Mouse (Mus musculus) kidney, embryonic 16.5 days (tissue): ENCODE measurements around the gene Asb3. TPM values are rescaled to one million over a fixed set of nuclear protein-coding genes. Genes with fewer than 3 reads are reported as not detected.

Experiments
- ATAC-seq: fragments of 200-750 bp; cut with Nextera tagmentation; 2 replicates; pipeline ENCODE4 v1.8.0; 2017; ENCODE audit warnings: moderate TSS enrichment; ENCODE audit not compliant: low FRiP score, low TSS enrichment
- H3K27ac ChIP-seq: fragments of 300-500 bp; sonication (generic); 2 replicates; pipeline ENCODE4 v1.5.1; 2014; ENCODE audit warnings: low read length
- H3K27me3 ChIP-seq: fragments of 300-500 bp; sonication (generic); 2 replicates; pipeline ENCODE4 v1.6.1; 2014; ENCODE audit warnings: low read length, control low read depth, mixed read lengths; ENCODE audit not compliant: insufficient read depth
- H3K36me3 ChIP-seq: fragments of 300-500 bp; sonication (generic); 2 replicates; pipeline ENCODE4 v1.6.1; 2014; ENCODE audit warnings: low read length, control low read depth, mixed read lengths; ENCODE audit not compliant: insufficient read depth
- H3K4me1 ChIP-seq: fragments of 300-500 bp; sonication (generic); 2 replicates; pipeline ENCODE4 v1.6.1; 2014; ENCODE audit warnings: low read length, control low read depth, mixed read lengths; ENCODE audit not compliant: insufficient read depth
- H3K4me2 ChIP-seq: fragments of 300-500 bp; sonication (generic); replicated peaks from 2 replicates; pipeline ENCODE4 v1.6.1; 2014; ENCODE audit warnings: low read depth, low read length
- H3K4me3 ChIP-seq: fragments of 300-500 bp; sonication (generic); 2 replicates; pipeline ENCODE4 v1.5.1; 2014; ENCODE audit warnings: mild to moderate bottlenecking, low read length
- H3K9ac ChIP-seq: fragments of 300-500 bp; sonication (generic); replicated peaks from 2 replicates; pipeline ENCODE4 v1.6.1; 2014; ENCODE audit warnings: low read length
- H3K9me3 ChIP-seq: fragments of 300-500 bp; sonication (generic); 2 replicates; pipeline ENCODE4 v1.6.1; 2016; ENCODE audit warnings: low read length, control low read depth
- WGBS: fragments of 180-500 bp; shearing (Covaris S2); extraction: QIAGEN DNeasy Blood & Tissue Kit; methylation state at CpG from one replicate; pipeline ENCODE4 v1.1.7; 2014; 5-methylcytosine and 5-hydroxymethylcytosine counted together
- polyA plus RNA-seq: library from polyadenylated mRNA; unstranded; fragments of >200 nt; fragmentation: Nextera tagmentation; extraction: Ambion mirVana; gene quantifications from 2 replicates; pipeline ENCODE4 v1.2.1, GENCODE M21; 2015

Gene Asb3
- polyA plus RNA-seq, 1 experiment from 2014 or later = 28.5 TPM

- Histone ChIP-seq H3K27me3 (no peaks in the 10 kb centered on the region), H3K9me3 (no peaks in the 10 kb centered on the region), H3K4me2 (no peak overlapping the region), H3K9ac (no peak overlapping the region), H3K27ac (no peak overlapping the region), H3K4me1 (no peaks in the 10 kb centered on the region), H3K4me3 (no peak overlapping the region), H3K36me3 (peaks cover 29% of the 10 kb centered on the region)
- no peak for ATAC-seq
Observed at GRCm38 (mm10) chr11:30928079-30928478, 42.9 kb downstream of the Asb3 start.

GRCm38 (mm10) chr11:30928498-30928897 lies 43.3 kb downstream of the Asb3 start:
- no peak for ATAC-seq
- Histone ChIP-seq H3K4me2 (no peak overlapping the region), H3K27ac (no peak overlapping the region), H3K4me1 (no peaks in the 10 kb centered on the region), H3K4me3 (no peak overlapping the region), H3K9me3 (no peaks in the 10 kb centered on the region), H3K36me3 (peaks cover 26% of the 10 kb centered on the region), H3K9ac (no peak overlapping the region), H3K27me3 (no peaks in the 10 kb centered on the region)
- 100% methylated on average over 1 of the region's 1 CpGs for WGBS

DNA sequence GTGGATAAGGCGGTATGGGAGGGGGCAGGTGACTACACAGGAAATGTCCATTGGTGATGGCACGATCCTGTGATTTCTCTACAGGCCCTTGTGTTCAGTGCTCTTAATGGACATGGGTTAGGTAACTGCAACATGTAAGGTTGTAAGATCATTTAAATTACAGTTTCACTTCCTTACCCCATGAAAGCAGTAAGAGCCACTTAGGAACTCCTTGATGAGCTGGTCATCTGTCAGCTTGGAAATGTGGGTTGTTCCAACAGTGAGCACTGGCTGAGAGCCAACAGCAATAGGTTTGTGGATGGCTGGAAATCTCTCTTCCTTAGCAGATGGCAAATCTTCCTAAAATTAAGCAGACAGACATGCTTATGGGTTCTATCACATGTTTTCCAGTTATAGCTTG lies 58.3 kb downstream of the Asb3 start:
- Histone ChIP-seq H3K9ac (no peak overlapping the region), H3K27ac (no peak overlapping the region), H3K4me1 (no peaks in the 10 kb centered on the region), H3K36me3 (peaks cover 51% of the 10 kb centered on the region), H3K4me2 (no peak overlapping the region), H3K27me3 (no peaks in the 10 kb centered on the region), H3K4me3 (no peak overlapping the region), H3K9me3 (no peaks in the 10 kb centered on the region)
- ATAC-seq = no peak
- 92% methylated on average over 2 of the region's 2 CpGs for WGBS

- H3K9me3 ChIP-seq = peaks cover 3% of the 10 kb centered on the region; the same call in 1 of the 2 replicates
- H3K27me3 ChIP-seq = no peaks in the 10 kb centered on the region
- peak overlapping the region; percentile 75 for H3K9ac ChIP-seq
- no peak overlapping the region for H3K27ac ChIP-seq
- 66% methylated on average over 5 of the region's 5 CpGs for WGBS
- H3K4me1 ChIP-seq = peaks cover 13% of the 10 kb centered on the region
- H3K36me3 ChIP-seq = peaks cover 22% of the 10 kb centered on the region
- peak overlapping the region; percentile 63 for H3K4me2 ChIP-seq
- ATAC-seq = no peak
- H3K4me3 ChIP-seq = peak overlapping the region; percentile 91
Observed at GRCm38 (mm10) chr11:30952829-30953228, 67.6 kb downstream of the Asb3 start.

DNA sequence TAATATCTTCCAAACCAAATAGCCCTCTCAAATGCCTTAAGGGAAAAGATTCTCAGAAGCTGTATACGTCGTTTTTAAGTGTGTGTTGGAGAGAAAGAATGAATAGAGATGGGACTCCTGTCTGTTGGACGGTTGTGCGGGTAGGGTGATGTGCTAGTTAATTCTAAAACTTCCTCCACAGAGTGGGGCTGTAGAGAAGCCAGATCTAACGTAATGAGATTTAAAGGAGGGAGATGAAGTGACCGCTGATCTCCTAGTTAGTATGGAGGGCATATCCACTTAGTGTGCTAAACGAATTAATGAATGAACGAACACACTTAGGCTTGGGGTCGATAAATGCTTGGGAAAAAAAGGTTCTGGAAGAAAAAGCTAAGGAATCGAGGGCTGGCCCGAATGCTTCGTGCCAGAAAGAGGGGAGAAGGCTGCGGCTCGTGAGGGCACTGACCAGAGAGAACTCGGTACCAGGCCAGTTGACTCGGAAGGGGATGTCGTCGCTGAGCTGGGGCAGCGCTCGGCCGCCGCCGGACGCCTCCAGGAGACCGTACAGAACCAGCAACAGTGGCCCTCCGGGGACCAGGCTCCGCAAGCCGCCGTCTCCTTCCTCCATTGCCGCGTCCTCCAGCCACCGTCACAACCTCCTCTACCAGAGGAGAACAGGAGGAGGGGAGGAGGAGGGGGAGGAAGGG lies 68.4 kb downstream of the Asb3 start:
- Histone ChIP-seq H3K4me2 (peak overlapping the region; percentile 63), H3K27ac (peak overlapping the region; percentile 37), H3K4me3 (peak overlapping the region; percentile 91), H3K4me1 (peaks cover 13% of the 10 kb centered on the region), H3K9me3 (peaks cover 3% of the 10 kb centered on the region; the same call in 1 of the 2 replicates), H3K9ac (peak overlapping the region; percentile 75), H3K27me3 (no peaks in the 10 kb centered on the region), H3K36me3 (peaks cover 17% of the 10 kb centered on the region)
- peak; percentile 93 for ATAC-seq
- under 1% methylated on average over 25 of the region's 32 CpGs for WGBS

- Histone ChIP-seq H3K27me3 (no peaks in the 10 kb centered on the region), H3K27ac (peak within 1 kb of the TSS; percentile 84), H3K36me3 (peaks cover 14% of the 10 kb centered on the region), H3K9ac (peak within 1 kb of the TSS; percentile 75), H3K4me1 (peaks cover 13% of the 10 kb centered on the region), H3K9me3 (peaks cover 3% of the 10 kb centered on the region; the same call in 1 of the 2 replicates), H3K4me2 (peak within 1 kb of the TSS; percentile 86), H3K4me3 (peak within 1 kb of the TSS; percentile 91)
- under 1% methylated on average over 39 of the region's 40 CpGs for WGBS
- ATAC-seq = peak; percentile 98
Observed at GRCm38 (mm10) chr11:30954279-30954725, 69.1 kb downstream of the Asb3 start, which contains the start of gene Erlec1. Gene Erlec1, minus strand, starts transcription at chr11:30954335.

- no peaks in the 10 kb centered on the region for H3K27me3 ChIP-seq
- H3K36me3 ChIP-seq = no peaks in the 10 kb centered on the region
- no peak for ATAC-seq
- H3K4me2 ChIP-seq = peak overlapping the region; percentile 72; the same call in 1 of the 2 replicates
- no peak overlapping the region for H3K27ac ChIP-seq
- H3K9me3 ChIP-seq = no peaks in the 10 kb centered on the region
- no peak overlapping the region for H3K4me3 ChIP-seq
- WGBS = 42% methylated on average over 2 of the region's 2 CpGs
- H3K9ac ChIP-seq = no peak overlapping the region
- H3K4me1 ChIP-seq = peaks cover 5% of the 10 kb centered on the region
Observed at GRCm38 (mm10) chr11:30985237-30985636, 100.0 kb downstream of the Asb3 start.

DNA sequence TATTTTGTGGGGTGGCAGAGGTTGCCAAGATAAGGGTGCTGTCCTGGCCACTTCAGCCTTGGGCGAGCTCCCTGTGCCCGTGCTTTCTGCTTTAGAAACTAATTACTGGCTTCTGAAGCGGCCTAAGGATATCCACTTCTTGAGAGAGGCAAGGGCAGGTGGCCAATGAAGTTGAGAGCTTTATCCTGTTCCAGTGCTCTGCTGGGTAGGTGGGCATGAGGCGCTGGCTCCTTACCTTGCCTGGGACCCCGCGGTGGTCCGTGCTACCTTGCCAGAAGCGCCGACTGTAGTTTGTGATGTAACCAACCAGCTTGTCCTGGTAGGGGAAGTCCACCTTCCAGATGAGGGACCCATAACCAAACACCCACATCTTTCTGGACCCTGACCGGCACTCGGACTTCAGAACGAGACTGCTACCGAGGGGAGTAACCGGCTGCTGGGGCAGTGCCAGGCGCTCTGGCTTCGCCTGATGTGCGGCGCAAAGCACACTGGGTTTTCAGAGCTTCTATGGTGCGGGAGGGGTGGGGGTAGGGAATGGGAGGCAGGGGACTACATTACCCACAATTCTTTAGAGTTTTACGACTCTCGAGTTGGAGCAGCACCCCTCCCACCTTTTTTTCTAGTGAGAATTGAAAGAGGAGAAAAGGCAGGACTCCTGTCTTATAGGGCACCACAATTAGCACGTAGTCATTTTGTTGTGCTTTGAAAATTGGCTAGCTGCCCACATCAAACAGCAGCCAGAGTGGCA lies 100.8 kb downstream of the Asb3 start, which contains the start of gene Chac2:
Chac2 (minus strand) TSS at position 474 of the 748 bp plus-strand sequence.
- Histone ChIP-seq H3K4me3 (peak within 1 kb of the TSS; percentile 72), H3K27ac (peak within 1 kb of the TSS; percentile 87), H3K36me3 (no peaks in the 10 kb centered on the region), H3K4me2 (peak within 1 kb of the TSS; percentile 72), H3K9me3 (no peaks in the 10 kb centered on the region), H3K4me1 (peaks cover 5% of the 10 kb centered on the region), H3K27me3 (no peaks in the 10 kb centered on the region), H3K9ac (peak within 1 kb of the TSS; percentile 79)
- WGBS = under 1% methylated on average over 22 of the region's 22 CpGs
- ATAC-seq = peak; percentile 99

- H3K9me3 ChIP-seq = no peaks in the 10 kb centered on the region
- peak overlapping the region; percentile 72 for H3K4me3 ChIP-seq
- ATAC-seq = peak; percentile 80
- peak overlapping the region; percentile 66 for H3K27ac ChIP-seq
- WGBS = 1% methylated on average over 2 of the region's 2 CpGs
- no peaks in the 10 kb centered on the region for H3K36me3 ChIP-seq
- H3K27me3 ChIP-seq = no peaks in the 10 kb centered on the region
- H3K4me1 ChIP-seq = peaks cover 5% of the 10 kb centered on the region
- H3K9ac ChIP-seq = peak overlapping the region; percentile 79
- H3K4me2 ChIP-seq = peak overlapping the region; percentile 72
Observed at GRCm38 (mm10) chr11:30986625-30987017, 101.4 kb downstream of the Asb3 start.

DNA sequence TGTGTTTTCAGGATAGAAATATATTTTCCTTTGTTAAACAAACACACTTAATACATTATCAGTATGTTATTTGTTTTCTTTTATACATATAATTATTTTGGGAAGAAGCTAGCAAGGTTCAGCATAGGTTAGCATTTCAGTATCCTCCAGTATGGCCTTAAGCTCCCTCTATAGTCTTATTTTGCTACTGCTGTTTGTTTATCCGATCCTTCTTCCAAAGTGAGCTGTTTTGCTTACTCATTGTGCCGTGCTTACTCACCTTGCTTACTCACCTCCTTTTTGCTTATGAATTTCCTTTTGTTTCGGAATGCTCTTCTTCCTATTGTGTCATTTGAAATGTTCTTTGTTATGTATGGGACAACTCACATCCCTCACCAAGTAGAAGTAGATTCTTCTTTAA lies 111.5 kb downstream of the Asb3 start:
- Histone ChIP-seq H3K4me1 (no peaks in the 10 kb centered on the region), H3K27me3 (no peaks in the 10 kb centered on the region), H3K27ac (no peak overlapping the region), H3K9ac (no peak overlapping the region), H3K4me3 (no peak overlapping the region), H3K36me3 (no peaks in the 10 kb centered on the region), H3K4me2 (no peak overlapping the region), H3K9me3 (no peaks in the 10 kb centered on the region)
- no peak for ATAC-seq
- 91% methylated on average over 3 of the region's 3 CpGs for WGBS
